Mouse (Mus musculus) heart, embryonic 14.5 days (tissue): ENCODE data around the gene Ldb1. TPM values are rescaled to one million over a fixed set of nuclear protein-coding genes. Genes with fewer than 3 reads are reported as not detected.

Experiments
- ATAC-seq: fragments of 200-750 bp; cut with Nextera tagmentation; 2 replicates; pipeline ENCODE4 v1.8.0; 2017; ENCODE audit warnings: low read depth, moderate TSS enrichment; ENCODE audit not compliant: insufficient number of reproducible peaks, insufficient read depth, low FRiP score
- H3K27ac ChIP-seq, 2 experiments: fragments of 200-500 bp in 1 of 2; fragments of 300-500 bp in 1 of 2; sonication (generic) in 1 of 2; replicated peaks in 1 of 2; 2 replicates each; pipeline ENCODE4 v1.5.1; 2012 to 2014; ENCODE audit warnings: low read depth in 2 of 2, low read length in 2 of 2, control low read depth in 1 of 2, mild to moderate bottlenecking in 1 of 2, mixed read lengths in 1 of 2; ENCODE audit not compliant: control insufficient read depth in 1 of 2, insufficient read depth in 1 of 2
- H3K27me3 ChIP-seq: fragments of 300-500 bp; sonication (generic); 2 replicates; pipeline ENCODE4 v1.6.1; 2014; ENCODE audit warnings: mild to moderate bottlenecking, low read length, control low read depth; ENCODE audit not compliant: control insufficient read depth, insufficient read depth
- H3K36me3 ChIP-seq: fragments of 300-500 bp; sonication (generic); 2 replicates; pipeline ENCODE4 v1.6.1; 2014; ENCODE audit warnings: mild to moderate bottlenecking, control low read depth, low read length, mixed read lengths; ENCODE audit not compliant: control insufficient read depth, insufficient read depth
- H3K4me1 ChIP-seq, 2 experiments: fragments of 200-500 bp in 1 of 2; fragments of 300-500 bp in 1 of 2; sonication (generic) in 1 of 2; 2 replicates each; pipeline ENCODE4 v1.6.1; 2012 to 2014; ENCODE audit warnings: low read length in 2 of 2, control low read depth in 1 of 2, mixed read lengths in 1 of 2; ENCODE audit not compliant: control insufficient read depth in 2 of 2, insufficient read depth in 2 of 2
- H3K4me2 ChIP-seq: fragments of 300-500 bp; sonication (generic); 2 replicates; pipeline ENCODE4 v1.6.1; 2014; ENCODE audit warnings: mild to moderate bottlenecking, low read length
- H3K4me3 ChIP-seq, 2 experiments: fragments of 200-500 bp in 1 of 2; fragments of 300-500 bp in 1 of 2; sonication (generic) in 1 of 2; 2 replicates each; pipeline ENCODE4 v1.5.1; 2012 to 2014; ENCODE audit warnings: low read length in 2 of 2, mild to moderate bottlenecking in 2 of 2, control low read depth in 1 of 2, low read depth in 1 of 2, moderate library complexity in 1 of 2; ENCODE audit not compliant: control insufficient read depth in 1 of 2, insufficient read depth in 1 of 2
- H3K9ac ChIP-seq: fragments of 300-500 bp; sonication (generic); 2 replicates; pipeline ENCODE4 v1.6.1; 2014; ENCODE audit warnings: mild to moderate bottlenecking, low read length
- H3K9me3 ChIP-seq: fragments of 300-500 bp; sonication (generic); 2 replicates; pipeline ENCODE4 v1.6.1; 2016; ENCODE audit warnings: low read length, control low read depth; ENCODE audit not compliant: control insufficient read depth
- WGBS: fragments of 180-500 bp; shearing (Covaris S2); extraction: QIAGEN DNeasy Blood & Tissue Kit; methylation state at CpG from one replicate; pipeline ENCODE4 v1.1.7; 2014; 5-methylcytosine and 5-hydroxymethylcytosine counted together
- polyA plus RNA-seq: library from polyadenylated mRNA; unstranded; fragments of >200 nt; fragmentation: Nextera tagmentation; extraction: Ambion mirVana; gene quantifications from 2 replicates; pipeline ENCODE4 v1.2.1, GENCODE M21; 2014

The Ldb1 gene
- polyA plus RNA-seq, 1 experiment from 2014 or later = 66.5 TPM

DNA sequence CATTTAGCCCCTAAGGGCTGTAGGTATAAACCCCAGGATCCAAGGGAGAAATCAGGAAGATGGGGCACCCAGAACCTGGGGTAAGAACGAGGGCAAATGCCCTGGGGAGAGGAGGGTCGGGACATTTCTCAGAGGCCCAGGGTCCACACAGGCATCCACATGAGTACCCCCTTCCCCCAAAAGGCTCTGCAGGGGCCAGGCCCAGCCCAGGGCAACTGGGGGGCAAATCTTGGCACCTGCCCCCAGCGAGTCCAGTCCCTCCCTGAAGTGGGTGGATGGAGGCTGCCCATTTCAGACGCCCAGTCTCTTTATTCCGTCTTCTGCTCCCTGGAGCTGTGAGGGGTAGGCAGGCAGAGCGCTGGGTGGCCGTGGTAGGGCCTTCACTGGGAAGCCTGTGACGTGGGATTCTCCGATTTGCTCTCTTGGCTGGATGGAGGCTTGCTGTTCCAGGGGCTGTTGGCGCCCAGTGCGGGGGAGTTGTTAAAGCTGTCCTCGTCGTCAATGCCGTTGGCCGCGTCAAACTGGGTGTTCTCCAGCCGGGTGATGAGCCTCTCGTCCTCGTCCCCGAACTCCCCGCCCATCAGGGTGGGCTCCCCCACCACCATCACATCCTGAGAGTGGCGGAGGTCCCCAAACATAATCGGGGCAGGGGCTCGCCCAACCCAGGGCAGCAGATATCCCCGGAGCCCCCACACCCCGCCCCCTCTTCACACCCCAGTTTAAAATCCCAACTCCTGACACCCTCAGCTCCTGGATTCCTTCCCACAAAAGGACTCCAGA lies 12.1 kb downstream of the Ldb1 start:
- 85% methylated on average over 25 of the region's 26 CpGs for WGBS
- peaks cover 13 to 14% of the 10 kb centered on the region in 2 experiments for H3K4me1 ChIP-seq
- H3K27me3 ChIP-seq = no peaks in the 10 kb centered on the region
- H3K9ac ChIP-seq = no peak overlapping the region
- no peak for ATAC-seq
- H3K4me2 ChIP-seq = no peak overlapping the region
- no peak overlapping the region for H3K27ac ChIP-seq
- peaks cover 5% of the 10 kb centered on the region; the same call in 1 of the 2 replicates for H3K9me3 ChIP-seq
- peaks cover 57% of the 10 kb centered on the region for H3K36me3 ChIP-seq
- no peak overlapping the region for H3K4me3 ChIP-seq

DNA sequence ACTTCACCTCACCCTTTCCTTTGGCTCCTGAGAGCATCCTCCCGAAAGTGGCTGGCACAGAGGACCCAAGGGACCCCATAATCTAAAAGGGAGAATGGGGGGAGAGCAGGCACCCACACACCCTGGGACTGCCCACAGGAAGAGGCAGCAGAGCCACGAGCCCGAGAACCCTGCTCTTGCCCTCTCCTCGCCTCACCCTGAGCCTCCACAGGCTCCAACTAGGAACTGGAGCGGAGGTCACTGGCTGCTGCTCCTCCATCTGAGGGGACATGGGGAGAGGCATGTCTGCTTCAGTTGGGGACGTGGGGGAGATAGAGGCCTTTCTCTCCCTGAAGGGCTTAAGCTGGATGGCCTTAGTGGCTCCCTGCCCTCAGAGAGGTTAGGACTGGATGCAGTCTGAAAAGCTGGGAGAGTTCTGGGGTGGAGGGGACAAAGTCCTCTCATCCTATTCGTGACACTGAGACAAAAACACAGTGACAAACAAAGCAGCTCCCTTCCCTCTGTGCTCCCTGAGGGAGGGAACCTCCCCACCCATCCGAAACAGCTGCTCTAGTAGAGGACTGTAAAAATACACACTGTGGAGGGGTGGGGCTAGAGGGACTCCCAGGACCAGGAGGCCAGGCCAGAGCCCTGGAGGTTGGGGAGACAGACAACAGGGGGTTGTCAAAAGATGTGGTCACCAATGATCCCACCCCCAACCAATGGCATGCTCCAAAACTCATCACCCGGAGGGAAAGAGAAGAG lies 13.2 kb downstream of the Ldb1 start:
- ATAC-seq = no peak
- Histone ChIP-seq H3K4me3 (no peak overlapping the region), H3K4me1 (peaks cover 6 to 9% of the 10 kb centered on the region in 2 experiments), H3K9ac (no peak overlapping the region), H3K27me3 (no peaks in the 10 kb centered on the region), H3K4me2 (no peak overlapping the region), H3K36me3 (peaks cover 57% of the 10 kb centered on the region), H3K9me3 (peaks cover 5% of the 10 kb centered on the region; the same call in 1 of the 2 replicates), H3K27ac (no peak overlapping the region)
- 69% methylated on average over 9 of the region's 9 CpGs for WGBS

DNA sequence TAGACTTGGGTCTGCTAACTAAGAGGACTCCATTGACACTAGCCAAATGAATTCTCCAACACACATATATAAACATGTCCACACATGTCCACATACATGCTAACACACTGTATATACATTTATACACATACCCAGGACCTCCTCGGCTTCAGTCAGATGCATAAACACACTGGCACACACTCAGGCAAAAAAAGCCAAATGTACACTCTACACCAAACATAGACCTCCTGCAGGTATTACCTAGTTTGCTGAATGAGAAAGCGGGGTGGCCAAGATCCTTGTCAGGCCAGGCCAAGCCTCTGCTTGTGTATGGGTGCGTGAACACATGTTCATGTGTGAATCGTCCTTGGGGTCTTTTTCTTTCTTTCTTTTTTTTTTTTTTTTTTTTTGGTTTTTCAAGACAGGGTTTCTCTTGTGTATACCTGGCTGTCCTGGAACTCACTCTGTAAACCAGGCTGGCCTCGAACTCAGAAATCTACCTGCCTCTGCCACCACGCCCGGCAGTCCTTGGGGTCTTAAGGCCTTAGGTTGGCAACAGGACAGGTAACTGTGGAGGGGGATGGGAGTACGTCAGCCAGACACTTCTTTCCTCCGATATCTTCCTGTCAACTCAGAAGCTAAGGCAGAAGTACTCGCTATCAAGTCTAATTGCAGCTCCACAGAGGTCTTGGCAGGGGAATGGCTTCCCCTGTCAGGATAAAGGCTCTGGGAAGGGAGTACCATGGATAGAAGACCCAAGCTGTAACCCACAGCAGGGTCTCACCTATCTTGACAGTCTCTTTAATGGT lies 14.6 kb downstream of the Ldb1 start:
- Histone ChIP-seq H3K27ac (no peak overlapping the region), H3K27me3 (no peaks in the 10 kb centered on the region), H3K4me1 (peaks cover 6 to 12% of the 10 kb centered on the region in 2 experiments), H3K4me3 (no peak overlapping the region), H3K9me3 (peaks cover 5% of the 10 kb centered on the region; the same call in 1 of the 2 replicates), H3K36me3 (peaks cover 46% of the 10 kb centered on the region), H3K4me2 (no peak overlapping the region), H3K9ac (no peak overlapping the region)
- 82% methylated on average over 10 of the region's 10 CpGs for whole genome bisulfite sequencing
- no peak for ATAC-seq

GRCm38 (mm10) chr19:46029652-46030051 lies 15.4 kb downstream of the Ldb1 start:
- no peak overlapping the region for H3K27ac ChIP-seq
- no peaks in the 10 kb centered on the region for H3K27me3 ChIP-seq
- no peak for ATAC-seq
- H3K9me3 ChIP-seq = peaks cover 5% of the 10 kb centered on the region; the same call in 1 of the 2 replicates
- no peak overlapping the region for H3K9ac ChIP-seq
- peaks cover 39% of the 10 kb centered on the region for H3K36me3 ChIP-seq
- H3K4me2 ChIP-seq = no peak overlapping the region
- H3K4me3 ChIP-seq = no peak overlapping the region
- WGBS = 93% methylated on average over 1 of the region's 1 CpGs
- H3K4me1 ChIP-seq = peaks cover 6 to 12% of the 10 kb centered on the region in 2 experiments

- Histone ChIP-seq H3K9ac (no peak overlapping the region), H3K9me3 (peaks cover 5% of the 10 kb centered on the region; the same call in 1 of the 2 replicates), H3K36me3 (peaks cover 30% of the 10 kb centered on the region), H3K27ac (no peak overlapping the region), H3K4me1 (peaks cover 6 to 12% of the 10 kb centered on the region in 2 experiments), H3K4me3 (no peak overlapping the region), H3K27me3 (no peaks in the 10 kb centered on the region), H3K4me2 (no peak overlapping the region)
- no peak for ATAC-seq
- WGBS = 70% methylated on average over 11 of the region's 11 CpGs
Observed at GRCm38 (mm10) chr19:46028747-46029320, 16.2 kb downstream of the Ldb1 start.

DNA sequence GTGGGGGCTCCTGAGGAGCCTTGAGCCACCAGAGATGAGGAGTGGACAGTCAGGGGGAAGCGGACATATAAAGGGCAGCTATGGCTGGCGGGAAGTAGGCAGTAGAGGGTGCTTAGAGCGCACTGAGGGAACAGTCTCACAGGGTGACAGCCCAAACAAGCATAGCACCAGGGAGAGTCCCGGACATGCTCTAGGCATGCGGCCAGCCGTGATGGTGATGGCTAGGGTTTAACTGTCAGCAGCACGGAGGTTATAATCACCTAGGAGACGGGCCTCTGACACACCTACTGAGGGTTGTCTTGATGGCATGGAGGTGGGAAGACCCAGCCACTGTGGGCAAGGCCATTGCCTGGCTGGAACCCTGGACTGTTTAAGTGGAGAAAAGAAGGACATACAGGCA lies 18.4 kb downstream of the Ldb1 start:
- peak overlapping the region; percentile 14; the same call in 1 of the 2 replicates for H3K9ac ChIP-seq
- H3K4me3 ChIP-seq = no peak overlapping the region
- 31% methylated on average over 8 of the region's 8 CpGs for WGBS
- H3K4me1 ChIP-seq = peaks cover 6 to 12% of the 10 kb centered on the region in 2 experiments
- H3K9me3 ChIP-seq = peaks cover 5% of the 10 kb centered on the region; the same call in 1 of the 2 replicates
- H3K36me3 ChIP-seq = peaks cover 8% of the 10 kb centered on the region
- H3K27me3 ChIP-seq = no peaks in the 10 kb centered on the region
- 0 out of 4 replicates have a peak overlapping the region, but pooled peaks of 1 of the 2 experiments have one; percentile 27 for H3K27ac ChIP-seq
- no peak for ATAC-seq
- H3K4me2 ChIP-seq = peak overlapping the region; percentile 8; the same call in 1 of the 2 replicates

DNA sequence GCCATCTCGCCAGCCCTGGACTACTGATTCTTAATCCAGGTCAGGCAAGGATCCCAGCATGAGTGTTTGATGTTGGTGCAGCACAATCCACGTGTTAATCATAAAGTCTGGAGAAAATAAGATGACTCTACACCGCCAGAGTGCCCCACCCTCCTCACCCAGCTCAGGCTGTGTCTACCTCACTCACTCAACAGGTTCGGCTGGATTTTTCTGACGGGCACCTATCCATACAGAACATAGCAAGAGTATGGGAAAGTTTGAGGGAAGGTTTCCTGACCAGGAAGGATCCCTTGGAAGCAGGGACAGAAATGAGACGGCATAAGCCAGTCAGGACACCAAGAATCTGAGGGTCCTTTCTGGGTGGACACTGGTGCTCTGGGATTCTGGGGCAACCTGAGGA lies 20.1 kb downstream of the Ldb1 start:
- no peak overlapping the region for H3K27ac ChIP-seq
- H3K9ac ChIP-seq = no peak overlapping the region
- H3K4me1 ChIP-seq = peaks cover 6 to 12% of the 10 kb centered on the region in 2 experiments
- H3K4me2 ChIP-seq = no peak overlapping the region
- peaks cover 5% of the 10 kb centered on the region; the same call in 1 of the 2 replicates for H3K9me3 ChIP-seq
- no peaks in the 10 kb centered on the region for H3K36me3 ChIP-seq
- WGBS = 76% methylated on average over 6 of the region's 6 CpGs
- no peak for ATAC-seq
- H3K27me3 ChIP-seq = no peaks in the 10 kb centered on the region
- H3K4me3 ChIP-seq = no peak overlapping the region
